Mouse (Mus musculus): Measurements from ENCODE around the gene Pyroxd2.
"Not testable (repeated sequence)": the region's sequence is repeated elsewhere in the genome, so short reads cannot be mapped to it uniquely, and the experiment has no call there.

Gene Pyroxd2

DNA sequence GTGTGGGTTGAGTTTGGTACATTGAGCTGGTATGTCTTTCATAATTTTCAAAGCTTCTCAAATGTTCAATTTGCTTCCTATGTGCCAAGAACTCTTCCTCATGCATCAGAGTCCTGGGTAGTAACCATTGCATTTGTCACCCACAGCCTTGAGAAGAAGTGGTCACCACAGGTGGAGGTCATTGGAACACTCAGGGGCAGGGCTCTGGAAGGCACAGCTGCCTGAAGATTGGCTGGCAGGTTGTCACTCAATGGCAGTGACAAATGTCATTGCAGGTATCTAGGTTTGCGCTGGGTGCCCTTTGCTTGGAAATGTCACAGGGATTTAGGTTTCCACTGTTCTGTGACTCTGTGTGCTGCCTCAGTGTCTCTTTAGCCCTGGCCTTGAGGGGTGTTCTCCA is 62.3 kb downstream of the Pyroxd2 start:
- DNase-seq (ENCODE audit: low read depth, low spot score): no peak

DNA sequence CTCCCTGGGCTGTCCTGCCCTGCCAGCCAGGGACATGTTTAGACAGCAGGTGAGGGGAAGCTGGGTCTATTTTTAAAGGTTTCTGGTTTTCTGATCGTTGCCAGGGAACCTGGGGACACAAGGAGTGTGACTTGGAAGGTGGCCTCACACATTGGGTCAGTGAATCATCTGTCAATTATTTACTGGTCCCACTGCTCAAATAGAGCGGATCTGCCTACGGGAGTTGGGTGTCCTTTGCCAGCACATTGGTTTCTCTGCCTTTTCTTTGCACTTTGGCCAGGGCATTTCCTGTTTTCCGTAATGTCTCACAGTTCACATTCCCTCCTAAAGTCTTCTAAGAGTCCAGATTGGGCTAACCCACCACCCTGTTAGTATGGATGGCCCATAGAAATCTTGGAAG is 62.8 kb downstream of the Pyroxd2 start:
- DNase-seq (ENCODE audit: low read depth, low spot score): no peak

DNA sequence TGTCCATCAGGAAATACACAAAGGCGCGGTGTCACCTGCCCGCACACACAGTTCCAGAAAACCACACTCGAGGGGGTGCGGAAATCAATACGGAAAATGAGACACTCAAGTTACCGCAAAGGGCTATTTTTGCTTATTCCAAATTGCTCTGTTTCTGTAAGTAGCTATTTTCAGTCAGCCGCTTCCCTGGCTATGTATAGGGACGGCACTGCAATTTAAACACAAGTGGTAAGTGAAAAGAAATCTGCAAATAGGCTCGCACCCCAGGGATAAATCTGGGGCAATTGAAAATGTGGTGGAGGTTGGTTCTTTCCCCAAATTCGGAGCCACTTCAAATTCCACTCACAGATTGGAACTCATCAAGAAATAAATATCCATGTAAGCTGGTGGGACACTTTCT is 63.3 kb downstream of the Pyroxd2 start:
- no peak for DNase-seq (ENCODE audit: low read depth, low spot score)

DNA sequence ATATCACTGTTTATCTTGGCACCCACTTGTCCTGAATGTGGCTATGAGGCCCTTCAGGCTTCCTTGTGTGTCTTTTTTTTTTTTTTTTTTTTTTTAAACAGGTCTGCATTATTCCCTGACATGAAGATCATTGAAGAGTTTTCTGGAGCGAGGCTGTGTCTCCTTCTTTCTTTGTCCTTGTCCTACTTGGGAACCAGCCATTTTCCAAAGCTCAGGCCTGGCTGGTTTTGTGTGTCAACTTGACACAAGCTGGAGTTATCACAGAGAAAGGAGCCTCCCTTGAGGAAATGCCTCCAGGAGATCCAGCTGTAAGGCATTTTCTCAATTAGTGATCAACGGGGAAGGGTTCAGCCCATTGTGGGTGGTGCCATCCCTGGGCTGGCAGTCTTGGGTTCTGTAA is 69.8 kb downstream of the Pyroxd2 start:
- not testable (repeated sequence) for DNase-seq (ENCODE audit: low read depth, low spot score)

DNA sequence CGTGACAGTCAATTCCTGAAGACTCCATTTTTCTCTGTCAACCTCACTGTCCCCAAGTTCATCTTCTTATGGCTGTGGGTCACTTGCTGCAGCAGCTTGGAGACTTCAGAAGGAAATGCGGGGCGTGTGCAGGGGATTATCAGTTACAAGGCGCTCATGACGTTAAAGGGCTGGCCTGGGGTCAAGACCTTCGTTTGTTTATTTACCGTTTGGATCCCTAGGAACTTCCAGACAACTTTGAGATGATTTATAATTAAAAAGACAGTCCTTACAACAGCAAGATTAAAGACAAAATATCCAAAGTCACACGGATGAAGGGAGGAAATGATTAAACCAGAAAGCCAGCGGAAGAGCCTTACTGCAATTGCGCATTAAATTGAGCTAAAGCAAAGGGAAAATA is 74.4 kb downstream of the Pyroxd2 start:
- DNase-seq (ENCODE audit: low read depth, low spot score): no peak

DNA sequence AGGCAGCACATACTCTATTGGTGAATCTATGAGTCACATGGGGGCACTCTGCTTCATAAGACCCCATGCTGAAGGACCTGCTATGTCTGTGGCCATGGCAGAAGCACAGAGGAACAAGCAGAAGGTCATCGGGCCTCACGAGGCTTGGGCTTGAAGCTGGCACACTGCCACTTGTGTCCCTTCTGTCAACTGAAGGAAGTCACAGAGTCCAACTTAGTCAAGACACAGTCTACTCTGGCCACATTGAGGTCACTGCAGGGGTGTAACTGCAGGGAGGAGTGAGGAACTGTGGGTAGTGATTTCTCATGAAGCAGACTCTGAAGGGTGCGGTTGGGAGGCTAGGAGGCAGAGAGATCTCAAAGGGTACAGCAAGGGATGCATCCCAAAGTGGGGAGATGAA is 75.1 kb downstream of the Pyroxd2 start:
- no peak for DNase-seq (ENCODE audit: low read depth, low spot score)

DNA sequence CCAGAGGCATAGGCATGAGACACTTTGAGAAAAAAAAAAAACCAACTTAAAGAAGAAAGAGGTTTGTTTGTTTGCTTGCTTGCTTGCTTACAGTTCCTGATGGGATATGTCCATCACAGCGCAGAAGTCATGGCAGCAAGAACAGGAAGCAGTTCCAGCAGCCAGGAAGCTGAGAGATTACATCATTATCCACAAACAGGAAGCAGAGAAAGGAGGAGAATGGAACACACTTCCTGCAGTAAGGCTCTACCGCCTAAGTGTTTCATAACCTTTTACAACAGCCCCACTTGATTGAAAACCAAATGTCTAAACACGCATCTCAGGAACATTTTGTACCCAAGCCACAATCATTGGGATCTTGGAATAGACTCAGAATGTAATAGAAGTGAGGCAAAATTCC is 75.6 kb downstream of the Pyroxd2 start:
- no peak for DNase-seq (ENCODE audit: low read depth, low spot score)

Measured in forelimb bud, embryonic 11.5 days (tissue).